Mouse (Mus musculus) heart, adult 2 months (tissue): ENCODE measurements around the gene Usp49.

Experiments
- CTCF ChIP-seq: fragments of 200-600 bp; IDR thresholded peaks from 2 replicates; pipeline ENCODE4 v1.8.1; 2022; ENCODE audit warnings: antibody characterized with exemption, mild to moderate bottlenecking, moderate library complexity
- POLR2A ChIP-seq: fragments of 200-500 bp; IDR thresholded peaks from 2 replicates; pipeline ENCODE4 v1.6.1; 2011; ENCODE audit warnings: mild to moderate bottlenecking, low read depth, low read length, control low read depth; ENCODE audit not compliant: insufficient read depth

GRCm38 (mm10) chr17:47614018-47614417 lies 16.5 kb upstream of the Usp49 start:
- TF ChIP-seq CTCF (peak; percentile 93), POLR2A (no peak)
